Mouse (Mus musculus): ENCODE data around the gene Ptpn20. TPM values are rescaled to one million over a fixed set of nuclear protein-coding genes. Genes with fewer than 3 reads are reported as not detected.

Ptpn20 gene
- polyA plus RNA-seq, 1 experiment from 2014 or later: not detected

DNA sequence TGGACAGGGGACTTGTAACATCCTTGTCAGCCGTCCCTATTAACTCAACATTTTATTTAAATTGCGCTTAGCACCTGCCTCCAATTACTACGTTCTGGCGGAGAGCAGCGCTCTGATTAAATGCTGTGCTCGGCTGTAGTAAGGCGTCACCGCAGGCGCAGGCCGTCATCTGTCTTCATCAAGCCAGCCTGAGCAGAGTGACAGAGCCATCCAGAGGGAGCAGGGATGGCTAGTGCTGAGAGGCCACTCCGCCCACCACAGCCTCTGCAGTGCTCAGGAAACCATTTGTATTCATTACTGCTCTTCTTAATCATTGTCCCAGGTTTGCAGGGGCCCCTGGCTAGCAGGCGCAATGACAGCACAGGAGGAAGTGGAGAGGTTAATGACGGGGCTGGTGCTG, 94.7 kb downstream of the Ptpn20 start:
- H3K9me3 ChIP-seq: no peaks in the 10 kb centered on the region
- WGBS: 64% methylated on average over 13 of the region's 13 CpGs
- H3K27ac ChIP-seq: no peak overlapping the region
- no peak overlapping the region for H3K4me3 ChIP-seq
- no peaks in the 10 kb centered on the region for H3K27me3 ChIP-seq (ENCODE audit: poor library complexity, severe bottlenecking)
- no peak for DNase-seq (ENCODE audit: extremely low spot score, low spot score)
- peaks cover 13% of the 10 kb centered on the region for H3K4me1 ChIP-seq
- no peaks in the 10 kb centered on the region for H3K36me3 ChIP-seq (replicated peaks)

GRCm38 (mm10) chr14:33687444-33688028, 98.5 kb downstream of the Ptpn20 start:
- 44% methylated on average over 6 of the region's 6 CpGs for WGBS
- no peak for DNase-seq (ENCODE audit: extremely low spot score, low spot score)

GRCm38 (mm10) chr14:33689044-33689443, 100.0 kb downstream of the Ptpn20 start:
- no peaks in the 10 kb centered on the region for H3K36me3 ChIP-seq (replicated peaks)
- no peak overlapping the region for H3K4me3 ChIP-seq
- H3K9me3 ChIP-seq: no peaks in the 10 kb centered on the region
- no peak for DNase-seq (ENCODE audit: extremely low spot score, low spot score)
- peaks cover 12% of the 10 kb centered on the region for H3K4me1 ChIP-seq
- no peak overlapping the region for H3K27ac ChIP-seq
- no peaks in the 10 kb centered on the region for H3K27me3 ChIP-seq (ENCODE audit: poor library complexity, severe bottlenecking)

More at GRCm38 (mm10) chr14:33687444-33688028, 98.5 kb downstream of the Ptpn20 start:
- H3K36me3 ChIP-seq (replicated peaks): no peaks in the 10 kb centered on the region
- H3K4me3 ChIP-seq: no peak overlapping the region
- H3K27me3 ChIP-seq (ENCODE audit: poor library complexity, severe bottlenecking): no peaks in the 10 kb centered on the region
- H3K27ac ChIP-seq: no peak overlapping the region
- no peaks in the 10 kb centered on the region for H3K9me3 ChIP-seq
- peaks cover 13% of the 10 kb centered on the region for H3K4me1 ChIP-seq

Other genes with a start within 250 kb of the Ptpn20 start
- 16.7 and 18.4 TPM in 2 replicates for gene Mapk8, start 142.0 kb upstream of the Ptpn20 start, polyA plus RNA-seq (2016; fragmentation: Nextera tagmentation; extraction: Ambion mirVana)
- gene Frmpd2, start 117.5 kb upstream of the Ptpn20 start, polyA plus RNA-seq (2016; fragmentation: Nextera tagmentation; extraction: Ambion mirVana): not detected in 2 replicates

Data from forebrain, embryonic 10.5 days (tissue).